Mouse (Mus musculus) bone marrow, adult 2 months (tissue): ENCODE measurements around the gene Cbr2. TPM values are rescaled to one million over a fixed set of nuclear protein-coding genes. Genes with fewer than 3 reads are reported as not detected.
A peak's percentile ranks its signal among the peaks of the same experiment; 100 is the strongest.

ENCODE experiments used
- H3K27ac ChIP-seq: fragments of 200-500 bp; 2 replicates; pipeline ENCODE4 v1.5.1; 2012; ENCODE audit warnings: low read depth, mild to moderate bottlenecking, control low read depth, inconsistent platforms, low read length; ENCODE audit not compliant: control insufficient read depth, poor library complexity, insufficient read depth
- H3K4me1 ChIP-seq: fragments of 200-500 bp; 2 replicates; pipeline ENCODE4 v1.6.1; 2011; ENCODE audit warnings: low read length; ENCODE audit not compliant: control insufficient read depth, insufficient read depth
- H3K4me3 ChIP-seq: fragments of 200-500 bp; replicated peaks from 2 replicates; pipeline ENCODE3; 2011; ENCODE audit warnings: mild to moderate bottlenecking, low read depth, low read length, control low read depth; ENCODE audit not compliant: control insufficient read depth
- CTCF ChIP-seq: fragments of 200-500 bp; IDR thresholded peaks from 2 replicates; pipeline ENCODE4 v1.5.1; 2011; ENCODE audit warnings: low read length, control low read depth; ENCODE audit not compliant: control insufficient read depth, insufficient read depth
- POLR2A ChIP-seq: fragments of 200-500 bp; IDR thresholded peaks from 2 replicates; pipeline ENCODE4 v1.6.1; 2011; ENCODE audit warnings: low read depth, mild to moderate bottlenecking, control low read depth, low read length, borderline replicate concordance; ENCODE audit not compliant: control insufficient read depth
- WGBS: fragments of 180-500 bp; shearing (Covaris S2); methylation state at CpG from one replicate; pipeline ENCODE4 v1.1.7; 2018; 5-methylcytosine and 5-hydroxymethylcytosine counted together
- polyA plus RNA-seq: library from polyadenylated mRNA; stranded (reverse); fragments of >200 nt; gene quantifications from 2 replicates; pipeline ENCODE4 v1.2.4, GENCODE M21; 2011; ENCODE audit warnings: low replicate concordance; ENCODE audit not compliant: missing spikeins, insufficient read depth, insufficient read length

Cbr2 gene
- polyA plus RNA-seq, 1 experiment: 3.8 TPM

- Histone ChIP-seq H3K4me1 (no peaks in the 10 kb centered on the region; the same call in 1 of the 2 replicates), H3K4me3 (peak overlapping the region; percentile 85), H3K27ac (no peak overlapping the region)
- no peak for TF ChIP-seq CTCF
- TF ChIP-seq POLR2A: no peak
- 45% methylated on average over 10 of the region's 10 CpGs for WGBS
These were observed 17.4 kb downstream of the Cbr2 start for GRCm38 (mm10) chr11:120714546-120714945.

- TF ChIP-seq POLR2A (peak; percentile 69; the same call in 1 of the 2 replicates), CTCF (no peak)
- H3K4me3 ChIP-seq: peak within 1 kb of the TSS; percentile 91
- 1% methylated on average over 53 of the region's 53 CpGs for WGBS
- H3K27ac ChIP-seq: peak within 1 kb of the TSS; percentile 38
- no peaks in the 10 kb centered on the region; the same call in 1 of the 2 replicates for H3K4me1 ChIP-seq
These were observed 18.1 kb downstream of the Cbr2 start, which contains the start of the genes Cenpx and Lrrc45 for GRCm38 (mm10) chr11:120713580-120714518. Gene Cenpx (minus strand): TSS chr11:120713738. Gene Lrrc45 (plus strand): TSS chr11:120713925.

DNA sequence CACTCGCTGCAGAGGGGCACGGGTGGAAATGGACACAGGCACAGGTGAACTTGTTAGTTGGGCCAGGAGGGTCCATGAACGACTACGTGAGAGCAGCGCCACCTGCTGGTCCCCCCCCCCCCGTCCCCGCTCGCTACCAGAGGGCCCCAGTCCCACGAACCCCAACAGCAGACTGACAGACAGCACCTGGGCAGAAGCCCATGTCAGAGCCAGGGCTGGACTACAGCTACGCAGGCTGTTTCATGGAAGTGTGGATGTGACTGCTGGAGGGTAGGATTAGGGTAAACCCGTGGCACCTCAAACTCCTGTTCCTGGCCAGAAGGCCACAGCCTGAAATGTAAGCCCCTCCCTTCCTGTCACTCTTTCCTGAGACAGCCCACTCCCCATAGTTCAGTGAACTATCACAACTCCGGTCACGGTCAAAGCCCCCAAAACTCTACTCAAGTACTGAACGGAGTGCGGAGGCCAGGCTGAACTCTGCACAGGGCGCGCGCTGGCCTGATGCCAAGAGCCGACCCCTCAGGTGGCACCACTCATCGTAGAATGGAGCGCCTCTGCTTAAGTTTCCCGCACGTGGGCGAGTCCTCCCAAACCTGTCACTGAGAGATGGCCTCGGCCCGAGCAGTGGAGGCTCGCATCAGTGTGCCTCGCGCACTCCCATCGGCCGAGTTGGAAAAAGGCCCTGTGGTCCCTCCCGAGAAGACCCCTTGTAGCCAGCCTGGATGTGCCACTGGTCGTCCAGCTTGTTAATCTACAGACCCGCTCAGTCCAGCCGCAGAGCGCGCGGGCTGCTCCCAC, 18.9 kb downstream of the Cbr2 start:
- no peaks in the 10 kb centered on the region; the same call in 1 of the 2 replicates for H3K4me1 ChIP-seq

GRCm38 (mm10) chr11:120711980-120712604, 19.8 kb downstream of the Cbr2 start:
- 73% methylated on average over 8 of the region's 8 CpGs for WGBS
- no peak overlapping the region for H3K27ac ChIP-seq
- no peak for TF ChIP-seq CTCF
- no peak overlapping the region for H3K4me3 ChIP-seq
- H3K4me1 ChIP-seq: no peaks in the 10 kb centered on the region; the same call in 1 of the 2 replicates

More for the DNA sequence above, 18.9 kb downstream of the Cbr2 start:
- peak overlapping the region; percentile 91 for H3K4me3 ChIP-seq
- WGBS: 1% methylated on average over 38 of the region's 38 CpGs
- peak overlapping the region; percentile 38 for H3K27ac ChIP-seq
- no peak for TF ChIP-seq POLR2A
- TF ChIP-seq CTCF: peak; percentile 61

GRCm38 (mm10) chr11:120710672-120711071, 21.2 kb downstream of the Cbr2 start:
- no peak overlapping the region for H3K4me3 ChIP-seq
- TF ChIP-seq CTCF (no peak), POLR2A (no peak)
- H3K4me1 ChIP-seq: no peaks in the 10 kb centered on the region; the same call in 1 of the 2 replicates
- H3K27ac ChIP-seq: no peak overlapping the region
- 86% methylated on average over 5 of the region's 5 CpGs for WGBS

- 77% methylated on average over 2 of the region's 2 CpGs for WGBS
- TF ChIP-seq POLR2A (no peak), CTCF (no peak)
- no peak overlapping the region for H3K27ac ChIP-seq
- H3K4me3 ChIP-seq: no peak overlapping the region
- no peaks in the 10 kb centered on the region; the same call in 1 of the 2 replicates for H3K4me1 ChIP-seq
These were observed 22.4 kb downstream of the Cbr2 start for GRCm38 (mm10) chr11:120709551-120709950.

DNA sequence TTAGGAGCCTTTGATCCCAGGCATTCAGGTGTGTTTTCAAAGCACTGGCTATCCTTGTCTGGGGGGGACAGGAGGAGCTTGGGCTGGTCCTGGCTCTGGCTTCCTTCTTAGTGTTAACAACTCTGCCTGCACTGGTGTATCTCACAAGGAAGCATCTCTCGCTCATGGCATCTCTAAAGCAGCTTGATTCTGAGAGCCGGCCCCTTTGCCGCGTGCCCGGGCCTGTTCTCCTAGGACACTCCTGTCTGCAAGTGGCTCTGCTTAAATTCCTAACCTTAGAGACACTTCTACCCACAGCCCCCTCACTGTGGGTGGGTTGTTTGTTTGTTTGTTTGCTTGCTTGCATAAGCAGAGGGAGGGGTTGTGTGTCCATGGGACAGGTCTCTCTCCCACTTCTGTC, 23.9 kb downstream of the Cbr2 start:
- Histone ChIP-seq H3K4me1 (no peaks in the 10 kb centered on the region; the same call in 1 of the 2 replicates), H3K27ac (no peak overlapping the region), H3K4me3 (no peak overlapping the region)
- WGBS: 91% methylated on average over 5 of the region's 5 CpGs
- TF ChIP-seq POLR2A (no peak), CTCF (no peak)

DNA sequence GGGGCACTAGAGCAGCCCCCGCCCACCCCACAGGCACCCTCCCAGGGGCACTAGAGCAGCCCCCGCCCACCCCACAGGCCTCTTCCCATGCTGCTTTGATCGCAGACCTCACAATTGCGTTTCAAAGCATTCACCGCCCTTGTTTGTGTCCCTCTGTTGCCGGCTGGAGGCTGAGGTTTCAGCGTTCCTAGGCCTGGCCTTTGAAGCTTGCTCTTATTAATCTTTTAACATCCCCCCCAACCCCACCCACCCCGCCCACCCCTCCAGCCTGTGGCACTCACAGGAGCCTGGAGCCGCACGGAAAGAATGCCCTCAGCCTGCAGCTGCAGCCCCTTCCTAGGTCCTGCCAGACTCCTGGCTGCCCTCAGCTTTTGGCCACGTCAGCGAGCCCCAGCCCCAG, 24.7 kb downstream of the Cbr2 start:
- Histone ChIP-seq H3K27ac (no peak overlapping the region), H3K4me3 (no peak overlapping the region), H3K4me1 (no peaks in the 10 kb centered on the region)
- 85% methylated on average over 12 of the region's 12 CpGs for WGBS
- TF ChIP-seq CTCF (no peak), POLR2A (no peak)
